Mouse (Mus musculus) thymus, postnatal 14 days (tissue): ENCODE data around the gene Ppp1r12a.
"Not testable (repeated sequence)": the region's sequence is repeated elsewhere in the genome, so short reads cannot be mapped to it uniquely, and the experiment has no call there.

ENCODE experiments used
- DNase-seq: peaks from one replicate; pipeline ENCODE4 v3.0.0; 2021

Ppp1r12a gene

DNA sequence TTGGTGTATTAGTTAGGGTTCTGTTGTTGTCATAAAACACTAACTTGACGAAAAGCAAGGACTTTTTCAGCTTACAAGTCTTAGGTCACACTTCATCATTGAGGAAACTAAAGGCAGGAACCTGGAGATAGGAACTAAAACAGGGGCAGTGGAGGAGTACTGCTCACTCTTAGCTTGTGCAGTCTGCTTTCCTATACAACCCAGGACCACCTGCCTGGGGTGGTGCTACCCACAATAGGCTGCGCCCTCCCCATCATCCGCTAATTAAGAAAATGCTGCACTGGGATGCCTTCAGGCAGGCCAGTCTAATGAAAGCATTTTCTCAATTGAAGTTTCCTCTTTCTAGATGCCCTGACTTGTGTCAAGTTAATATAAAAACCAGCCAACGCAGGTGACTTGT lies 40.1 kb downstream of the Ppp1r12a start:
- DNase-seq: no peak

DNA sequence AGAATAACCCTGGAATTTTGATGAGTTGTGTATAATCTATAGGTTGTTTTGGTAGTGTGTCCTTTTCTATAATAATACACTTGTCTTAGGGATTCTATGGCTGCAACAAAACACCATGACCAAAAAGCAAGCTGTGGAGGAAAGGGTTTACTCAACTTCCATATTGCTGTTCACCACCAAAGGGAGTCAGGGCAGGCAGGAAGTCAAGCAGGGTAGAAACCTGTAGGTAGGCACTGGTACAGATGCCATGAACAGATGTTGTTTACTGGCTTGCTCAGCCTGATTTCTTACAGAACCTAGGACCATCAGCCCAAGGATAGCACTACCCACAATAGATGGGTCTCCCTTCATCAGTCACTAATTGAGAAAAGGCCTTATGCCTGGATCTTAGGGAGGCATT lies 41.4 kb downstream of the Ppp1r12a start:
- DNase-seq: no peak

DNA sequence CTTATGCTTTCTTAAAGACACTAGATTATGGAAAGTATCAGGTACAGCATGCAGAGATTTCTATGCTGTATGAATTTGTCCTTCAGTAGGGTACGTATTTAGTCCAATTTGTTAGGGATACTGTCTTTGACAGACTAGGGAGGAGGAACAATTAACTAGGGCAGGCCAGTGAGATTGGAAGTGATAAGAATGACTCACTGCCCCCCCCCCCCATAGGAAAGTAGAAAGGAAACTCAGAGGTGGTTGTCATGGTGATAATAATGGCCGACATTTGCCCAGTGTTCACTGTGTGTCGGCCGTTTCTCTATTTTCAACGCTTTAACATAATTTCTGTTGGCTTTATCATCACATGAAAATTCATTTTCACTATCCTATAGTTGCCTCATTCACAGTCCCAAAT lies 47.4 kb downstream of the Ppp1r12a start:
- DNase-seq: no peak

DNA sequence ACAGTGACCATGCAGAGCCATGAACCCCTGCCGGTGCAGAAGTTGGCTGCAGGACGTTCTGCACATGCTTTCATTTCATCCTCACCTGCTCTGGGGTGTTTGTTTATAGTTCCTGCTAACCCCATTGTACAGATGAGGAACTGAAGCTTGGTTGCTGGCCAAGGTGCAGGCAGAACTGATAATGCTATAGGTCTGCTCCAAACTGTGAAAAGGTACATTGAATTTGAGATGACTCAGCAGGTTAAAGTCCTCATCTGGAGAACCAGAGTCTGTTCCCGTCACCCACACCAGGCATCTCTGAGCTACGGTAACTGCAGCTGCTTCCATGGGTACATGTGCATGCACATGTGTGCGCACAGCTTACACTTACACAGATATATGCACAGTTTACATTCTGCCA lies 62.4 kb downstream of the Ppp1r12a start:
- DNase-seq: no peak

DNA sequence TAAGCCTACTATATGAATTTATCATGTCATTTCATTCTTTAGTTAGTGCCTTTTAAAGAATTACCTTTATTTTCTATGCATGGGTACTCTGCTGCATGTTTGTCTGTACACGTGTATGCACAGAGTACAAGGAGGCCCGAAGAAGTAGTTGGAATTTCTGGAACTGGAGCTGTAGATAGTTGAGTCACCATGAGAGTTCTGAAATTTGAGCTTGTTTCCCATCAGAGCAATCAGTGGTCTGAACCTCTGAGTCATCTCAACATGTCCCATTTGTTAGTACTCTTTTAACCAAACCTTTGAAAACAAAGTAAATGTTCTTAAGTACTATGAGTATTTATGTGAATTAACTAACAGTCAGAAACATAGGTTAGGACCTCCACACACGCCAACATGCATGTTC lies 75.1 kb downstream of the Ppp1r12a start:
- no peak for DNase-seq

DNA sequence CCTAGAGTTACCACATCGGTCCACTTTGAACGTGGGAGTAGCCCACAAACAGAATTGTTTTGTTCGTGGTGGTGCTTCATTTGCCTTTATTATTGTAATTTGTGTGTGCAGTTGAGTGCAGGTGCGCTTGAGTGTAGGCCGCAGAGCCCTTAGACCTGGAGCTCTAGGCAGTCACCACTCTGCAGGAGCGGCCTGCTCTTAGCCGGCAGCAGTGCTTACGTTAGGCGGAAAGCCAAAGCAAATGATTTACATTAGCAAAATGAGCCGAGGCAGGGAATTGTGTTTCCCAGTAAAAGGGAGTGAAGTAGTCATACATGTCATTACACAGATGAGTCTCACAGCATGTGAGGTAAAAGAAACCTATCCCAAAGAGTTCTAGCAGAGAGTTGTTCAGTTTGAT lies 77.1 kb downstream of the Ppp1r12a start:
- DNase-seq: no peak

DNA sequence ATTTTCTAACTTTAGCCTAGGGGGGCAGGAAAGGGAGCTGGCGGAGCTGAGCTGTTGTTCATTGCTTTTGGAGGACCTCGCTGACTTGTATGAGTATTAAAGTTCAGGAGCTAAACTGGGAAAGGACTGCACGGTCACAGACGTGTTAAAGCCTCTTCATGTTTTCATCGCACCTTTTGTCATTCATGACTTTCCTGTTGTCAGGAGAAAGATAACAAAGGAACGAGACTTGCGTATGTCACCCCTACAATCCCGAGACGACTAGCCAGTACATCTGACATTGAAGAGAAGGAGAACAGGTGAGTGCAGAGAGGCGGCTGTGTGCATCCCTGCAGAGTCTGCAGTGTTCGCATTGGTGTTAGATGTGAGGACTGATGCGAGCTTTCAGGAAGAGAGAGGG lies 88.7 kb downstream of the Ppp1r12a start:
- no peak for DNase-seq

DNA sequence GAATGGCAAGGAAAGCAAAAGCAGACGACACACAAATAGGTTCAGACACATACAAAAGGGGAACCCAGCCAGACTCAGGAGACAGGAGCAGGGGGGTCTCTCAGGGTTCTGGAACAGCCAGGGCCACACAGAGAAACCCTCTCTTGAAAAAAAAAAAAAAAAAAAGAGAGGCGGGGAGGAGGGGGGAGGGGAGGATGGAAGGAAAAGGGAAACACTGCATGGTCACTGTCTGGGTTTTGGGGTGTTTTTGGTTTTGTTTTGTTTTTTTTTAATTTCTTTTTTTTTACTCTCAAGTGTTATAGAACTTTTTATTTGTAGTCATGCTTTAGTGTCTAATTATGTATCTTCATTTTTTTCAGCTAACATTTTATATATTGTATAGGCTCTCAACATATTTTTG lies 89.2 kb downstream of the Ppp1r12a start:
- DNase-seq: no peak

DNA sequence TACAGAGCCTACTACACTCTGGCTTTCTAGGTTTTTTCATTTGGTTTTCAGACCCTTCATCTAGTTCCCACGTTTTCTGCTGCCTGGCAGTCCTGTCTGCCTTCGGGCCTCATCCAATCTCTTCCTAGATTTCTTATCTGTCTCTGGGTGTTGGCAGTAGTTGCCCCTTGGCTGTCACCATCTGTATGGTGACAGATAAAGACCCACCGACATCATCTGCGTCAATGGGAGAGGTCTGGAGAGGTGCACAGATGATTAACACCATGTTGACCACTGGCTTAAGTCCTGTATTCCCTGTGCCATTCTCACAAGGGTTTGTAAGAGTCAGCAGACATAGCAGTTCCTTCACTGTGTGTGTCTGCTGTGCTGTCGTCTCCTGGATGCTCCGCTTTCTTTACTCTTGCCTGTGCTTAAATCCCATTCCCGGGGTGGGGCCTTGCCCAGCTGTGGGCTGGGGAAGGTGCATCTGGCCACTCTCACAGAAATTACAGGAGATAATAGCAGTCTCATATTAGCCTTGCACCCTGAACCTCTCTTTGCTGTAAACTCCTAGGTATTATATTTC lies 93.9 kb downstream of the Ppp1r12a start:
- DNase-seq: no peak

DNA sequence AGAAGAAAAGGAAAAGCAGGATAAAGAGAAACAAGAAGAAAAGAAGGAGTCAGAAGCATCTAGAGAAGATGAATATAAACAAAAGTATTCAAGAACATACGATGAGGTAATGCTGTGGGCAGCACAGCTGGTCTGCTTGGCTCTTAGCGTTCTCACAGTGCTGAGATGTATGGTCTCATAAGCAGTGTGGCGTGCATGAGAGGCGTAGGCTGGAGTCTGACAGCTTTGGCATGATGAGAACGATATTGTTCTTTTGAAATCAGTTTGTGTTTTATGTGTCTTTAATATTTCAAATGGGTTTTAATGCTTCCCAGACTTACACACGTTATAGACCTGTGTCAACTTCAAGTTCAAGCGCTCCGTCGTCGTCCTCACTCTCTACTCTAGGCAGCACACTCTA lies 98.9 kb downstream of the Ppp1r12a start:
- DNase-seq: no peak

DNA sequence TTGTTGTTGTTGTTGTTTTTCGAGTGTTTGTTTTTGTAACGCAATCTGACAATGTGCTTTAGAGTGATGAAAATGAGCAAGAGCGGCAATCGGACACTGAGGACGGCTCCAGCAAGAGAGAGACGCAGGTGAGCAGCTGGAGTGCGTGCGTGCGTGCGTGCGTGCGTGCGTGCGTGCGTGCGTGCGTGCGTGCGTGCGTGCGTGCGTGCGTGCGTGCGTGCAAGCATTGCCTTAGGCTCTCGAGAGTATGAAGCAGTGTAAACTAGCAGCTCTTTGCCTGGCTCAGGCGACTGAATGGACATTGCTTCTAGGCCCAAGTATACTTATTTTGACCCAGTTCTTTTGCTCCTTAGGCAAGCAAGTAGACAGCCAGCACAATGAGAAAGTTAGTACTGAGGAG lies 102.6 kb downstream of the Ppp1r12a start:
- no peak for DNase-seq

DNA sequence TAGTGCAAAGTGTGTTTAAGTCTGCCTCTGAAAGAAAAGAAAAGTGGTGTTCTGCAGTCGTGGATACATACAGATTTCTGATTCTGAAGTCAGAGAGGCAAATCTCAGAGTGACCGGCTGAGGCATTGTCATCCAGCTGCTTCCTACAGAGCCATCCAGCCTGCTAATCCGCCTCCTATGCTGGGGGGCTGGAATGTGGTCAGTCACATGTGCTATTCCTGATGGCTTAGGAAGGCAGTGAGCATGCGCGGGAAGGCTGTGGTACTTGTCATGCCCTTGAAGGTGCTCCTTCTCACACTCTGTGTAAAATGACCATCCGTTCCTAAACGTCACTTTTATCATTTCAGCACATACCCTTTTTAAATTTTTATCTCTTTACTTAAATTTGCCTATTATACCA lies 109.2 kb downstream of the Ppp1r12a start:
- no peak for DNase-seq

DNA sequence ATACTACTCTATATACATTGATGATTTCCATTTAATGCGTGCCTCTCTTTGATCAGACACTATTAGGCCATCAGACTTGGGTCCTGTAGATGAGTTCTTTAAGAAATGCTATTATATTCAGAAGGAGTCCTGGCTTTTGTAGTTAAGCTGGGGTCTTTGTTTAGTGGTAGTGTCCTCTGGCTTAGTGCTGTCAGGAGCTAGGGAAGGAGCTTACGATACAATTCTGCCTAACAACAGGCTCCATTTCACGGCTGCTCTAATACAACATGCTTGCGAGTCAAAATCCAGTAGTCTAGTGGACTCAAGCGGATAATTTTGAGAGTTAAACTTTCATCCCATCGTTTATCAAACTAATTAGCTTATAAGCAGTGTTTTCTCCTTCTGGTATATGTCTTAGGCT lies 114.7 kb downstream of the Ppp1r12a start:
- DNase-seq: no peak

DNA sequence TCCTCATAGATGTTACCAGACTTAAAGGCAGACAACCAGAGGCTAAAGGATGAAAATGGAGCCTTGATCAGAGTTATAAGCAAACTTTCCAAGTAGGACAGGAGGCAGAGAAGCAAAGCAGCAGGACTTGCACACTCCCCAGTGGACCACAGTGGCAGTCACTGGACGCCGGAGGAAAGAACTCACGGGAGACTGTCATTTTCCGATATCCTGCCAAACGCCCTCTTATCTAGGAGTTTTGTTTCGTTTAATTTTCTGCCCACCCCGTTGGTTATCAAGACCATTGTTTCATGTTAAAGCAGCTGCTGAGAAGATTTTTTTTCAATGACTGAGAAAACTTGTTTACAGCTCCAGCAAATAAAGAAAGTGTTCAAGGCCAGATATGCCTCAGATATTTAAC lies 115.2 kb downstream of the Ppp1r12a start:
- DNase-seq: no peak

DNA sequence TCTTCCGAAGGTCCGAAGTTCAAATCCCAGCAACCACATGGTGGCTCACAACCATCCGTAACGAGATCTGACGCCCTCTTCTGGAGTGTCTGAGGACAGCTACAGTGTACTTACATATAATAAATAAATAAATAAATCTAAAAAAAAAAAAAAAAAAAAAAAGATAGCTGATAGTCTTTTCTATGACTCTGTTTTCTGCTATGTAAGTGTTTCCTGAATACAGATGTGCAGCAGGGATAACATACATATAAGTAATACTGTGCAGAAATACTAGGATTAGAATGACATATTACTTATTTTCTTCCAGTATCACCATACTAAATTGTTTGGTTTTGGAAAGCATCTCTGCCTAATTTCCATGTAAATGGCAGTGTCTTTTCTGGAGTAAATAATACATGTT lies 119.1 kb downstream of the Ppp1r12a start:
- DNase-seq: not testable (repeated sequence)

DNA sequence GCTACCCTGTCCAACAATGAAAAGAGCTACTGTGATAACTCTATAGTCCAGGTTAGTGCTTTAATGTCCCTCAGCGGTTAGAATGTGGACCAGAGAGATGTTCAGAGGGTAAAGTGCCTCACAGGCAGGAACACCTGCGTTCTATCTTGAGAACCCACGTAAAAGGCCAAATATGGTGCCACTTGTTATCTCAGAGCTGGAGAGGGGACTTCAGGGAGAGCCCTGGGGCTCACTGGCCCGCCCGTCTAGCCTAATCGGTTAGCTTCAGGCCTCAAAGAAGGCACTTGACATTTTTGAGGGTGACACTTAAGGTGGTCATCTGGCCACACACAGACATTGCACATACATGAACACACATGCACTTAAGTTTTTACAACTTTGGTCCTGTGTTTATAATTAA lies 120.4 kb downstream of the Ppp1r12a start:
- DNase-seq: no peak

DNA sequence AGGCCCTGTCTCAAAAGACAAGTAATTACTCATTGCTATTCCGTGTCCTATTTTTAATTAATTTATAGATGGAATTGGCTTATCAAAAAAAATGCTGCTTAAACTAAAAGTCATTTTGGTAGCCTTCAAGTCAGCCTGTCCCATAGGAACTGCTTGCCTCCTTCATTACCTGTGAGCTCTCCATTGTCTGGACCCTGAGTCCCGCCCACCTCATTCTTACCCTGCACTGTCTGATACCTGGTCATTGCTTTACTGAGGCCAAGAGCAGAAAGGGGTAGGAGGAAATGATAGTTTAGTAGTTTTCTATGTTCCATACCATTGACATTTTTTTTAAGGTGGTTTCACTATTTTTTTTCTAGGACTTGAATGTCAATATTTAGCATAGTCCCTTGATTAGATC lies 121.4 kb downstream of the Ppp1r12a start:
- no peak for DNase-seq

DNA sequence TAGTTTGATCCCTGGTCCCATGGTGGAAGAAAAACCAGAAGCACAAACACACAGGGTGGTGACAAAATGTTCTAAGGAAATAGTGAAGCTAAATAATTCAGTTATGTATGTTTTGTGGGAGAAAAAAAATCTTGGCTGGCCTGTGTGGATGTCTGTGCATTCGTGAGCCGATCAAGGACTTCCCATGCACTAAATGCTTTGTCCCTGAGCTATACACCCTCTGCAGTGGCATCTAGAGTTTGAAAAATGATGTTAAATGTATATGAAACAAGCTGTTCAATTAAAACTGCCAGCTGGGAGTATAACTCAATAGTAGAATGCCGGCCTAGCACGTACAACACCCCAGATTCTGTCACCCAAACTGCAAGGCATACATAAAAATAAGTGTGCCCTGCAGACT lies 121.8 kb downstream of the Ppp1r12a start:
- DNase-seq: no peak

DNA sequence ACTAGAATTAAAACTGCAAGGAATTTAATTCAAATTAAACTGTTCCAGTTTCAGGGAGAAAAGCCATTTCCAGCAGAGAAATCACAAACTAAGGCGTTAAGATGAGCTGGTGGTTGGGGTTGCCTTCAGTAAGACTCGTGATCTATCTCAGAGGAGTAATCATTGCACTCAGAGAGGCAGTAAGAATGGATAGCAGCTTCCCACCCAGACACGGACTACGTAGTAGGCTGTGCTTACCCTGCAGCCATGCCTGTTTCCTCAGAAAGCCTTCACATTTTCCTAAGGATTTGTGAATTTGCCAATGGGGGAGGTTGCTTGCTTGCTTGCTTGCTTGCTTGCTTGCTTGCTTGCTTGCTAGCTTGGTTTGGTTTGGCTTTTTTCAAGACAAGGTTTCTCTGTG lies 122.5 kb downstream of the Ppp1r12a start:
- no peak for DNase-seq

DNA sequence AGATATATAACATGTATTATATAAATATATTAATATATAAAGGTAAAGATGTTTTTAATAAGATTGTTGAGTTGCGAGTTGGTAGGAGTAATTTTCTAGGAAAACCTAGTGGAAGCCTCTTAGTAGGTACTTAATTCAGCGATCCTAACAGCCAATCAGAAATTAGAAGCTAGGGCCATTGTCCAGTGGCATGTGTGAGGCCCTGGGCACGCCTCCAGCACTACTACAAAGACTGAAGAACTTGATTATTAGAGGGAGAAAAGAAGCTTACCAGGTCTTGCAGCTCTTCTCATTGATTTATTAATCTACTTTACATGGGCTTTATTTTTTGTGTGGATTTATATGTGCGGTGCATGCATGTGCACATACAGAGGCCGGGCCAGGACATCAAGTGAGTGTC lies 123.0 kb downstream of the Ppp1r12a start:
- DNase-seq: no peak

DNA sequence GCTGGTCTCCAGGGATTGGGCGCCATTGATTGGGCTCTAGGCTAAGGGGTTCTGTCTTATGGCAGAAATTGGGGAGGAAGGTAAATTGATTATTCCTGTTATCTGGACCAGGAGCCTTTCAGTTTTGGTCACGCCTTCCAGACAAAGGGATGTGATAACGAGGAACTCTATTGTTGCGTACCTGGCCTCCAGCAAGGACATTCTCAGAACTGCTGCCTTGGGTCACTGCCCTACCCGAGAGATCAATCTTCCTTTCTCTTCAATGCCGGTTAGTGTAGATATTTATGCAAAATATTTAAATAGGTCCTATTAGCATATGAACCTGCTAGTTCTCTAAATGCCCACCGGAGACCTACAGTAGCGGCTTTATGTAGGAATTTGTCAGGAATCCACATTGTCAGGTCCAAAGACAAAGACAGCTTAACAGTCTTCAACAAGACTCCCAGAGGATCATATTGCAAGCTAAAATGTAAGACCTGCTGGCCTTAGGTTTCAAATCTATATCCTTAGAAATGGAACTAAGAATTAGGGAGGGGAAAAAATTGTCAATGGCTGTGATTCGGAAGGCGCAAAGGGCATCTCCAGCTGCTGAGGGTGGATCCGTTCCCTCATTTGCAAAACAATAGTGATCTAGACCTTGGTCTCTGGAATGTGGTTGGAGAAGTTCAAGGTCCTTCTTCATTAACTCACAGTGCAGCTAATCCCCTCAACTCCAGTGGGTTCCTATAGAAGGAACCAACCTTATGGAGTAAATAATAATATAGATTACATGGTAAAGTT lies 124.9 kb downstream of the Ppp1r12a start:
- DNase-seq: no peak

DNA sequence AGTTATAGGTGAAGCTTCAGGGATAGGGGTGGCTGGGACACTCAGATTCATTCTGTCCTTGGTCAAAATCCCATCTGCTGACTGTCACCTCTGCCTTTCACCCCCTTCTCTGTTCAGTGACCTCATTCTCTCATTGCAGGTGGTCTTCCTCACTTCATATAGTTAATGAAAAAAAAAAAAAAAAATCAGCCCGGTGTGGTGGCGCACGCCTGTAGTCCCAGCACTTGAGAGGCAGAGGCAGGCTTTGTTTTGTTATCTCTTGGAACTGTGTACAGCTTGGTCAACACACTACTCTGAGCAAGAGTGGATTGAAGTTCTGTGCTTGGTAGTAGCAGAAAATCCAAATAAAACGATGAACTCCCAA lies 125.4 kb downstream of the Ppp1r12a start:
- no peak for DNase-seq

DNA sequence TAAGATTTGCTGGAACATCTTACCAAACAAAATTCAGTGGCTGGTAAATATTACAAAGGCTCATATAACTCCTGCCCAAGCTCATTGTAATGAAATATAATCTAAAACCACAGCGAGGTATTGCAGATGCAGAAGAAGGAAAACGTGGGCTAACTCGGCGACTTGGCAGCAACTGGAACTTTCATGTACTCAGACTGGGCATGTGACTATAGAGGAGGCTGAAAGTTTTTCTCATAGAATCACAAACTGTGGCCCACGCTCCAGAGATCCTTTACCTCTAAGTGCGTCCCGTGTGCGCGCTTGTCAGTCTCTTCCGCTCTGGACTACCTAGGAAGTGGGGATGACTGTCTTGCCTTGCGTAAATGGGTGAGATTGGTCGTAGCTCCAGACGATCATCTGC lies 128.1 kb downstream of the Ppp1r12a start:
- DNase-seq: no peak

DNA sequence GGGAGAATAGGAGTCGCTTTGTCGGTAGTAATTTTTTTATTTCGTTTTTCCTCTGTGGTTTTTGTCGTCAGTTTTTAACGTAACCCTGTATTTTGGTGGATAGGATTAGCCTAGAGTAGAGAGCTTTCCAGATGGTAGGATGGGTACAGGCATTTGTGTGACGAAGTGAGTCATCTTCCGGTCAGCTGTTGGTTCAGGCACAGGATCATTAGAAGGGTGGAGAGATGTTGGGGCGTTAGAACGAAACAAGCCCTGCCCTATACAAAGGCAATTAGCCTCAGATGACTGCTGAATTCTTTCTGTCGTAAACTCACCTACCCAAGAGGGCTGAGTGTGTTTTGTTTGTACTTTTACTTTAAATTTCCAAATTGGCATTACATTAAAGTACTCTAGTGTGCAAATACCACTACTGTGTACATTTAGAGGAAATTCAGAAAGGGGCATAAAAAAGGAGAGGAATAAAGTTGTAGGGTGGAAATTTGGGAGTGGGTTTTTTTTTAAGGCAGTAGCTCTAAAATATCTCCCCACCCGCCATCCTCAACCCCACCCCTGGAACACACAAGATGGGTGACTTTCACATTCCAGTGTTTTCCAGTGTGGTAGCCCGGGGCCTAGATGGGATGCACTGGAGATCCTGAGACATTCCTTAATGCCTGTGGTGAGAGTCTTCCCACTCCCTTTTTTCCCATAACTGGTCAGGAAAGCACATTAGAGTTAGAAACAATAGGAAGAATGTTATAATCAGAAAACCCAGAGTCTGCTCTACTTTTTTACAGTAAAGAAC lies 129.9 kb downstream of the Ppp1r12a start:
- DNase-seq: no peak
